Mouse (Mus musculus) fat pad, adult 2 months (tissue): Measurements from ENCODE around the gene Ghr.

Experiments used
- DNase-seq: peaks from one replicate; pipeline ENCODE4 v3.0.0-alpha.2; 2011; ENCODE audit warnings: low read depth, low spot score; ENCODE audit errors: extremely low read depth

Gene Ghr

DNA sequence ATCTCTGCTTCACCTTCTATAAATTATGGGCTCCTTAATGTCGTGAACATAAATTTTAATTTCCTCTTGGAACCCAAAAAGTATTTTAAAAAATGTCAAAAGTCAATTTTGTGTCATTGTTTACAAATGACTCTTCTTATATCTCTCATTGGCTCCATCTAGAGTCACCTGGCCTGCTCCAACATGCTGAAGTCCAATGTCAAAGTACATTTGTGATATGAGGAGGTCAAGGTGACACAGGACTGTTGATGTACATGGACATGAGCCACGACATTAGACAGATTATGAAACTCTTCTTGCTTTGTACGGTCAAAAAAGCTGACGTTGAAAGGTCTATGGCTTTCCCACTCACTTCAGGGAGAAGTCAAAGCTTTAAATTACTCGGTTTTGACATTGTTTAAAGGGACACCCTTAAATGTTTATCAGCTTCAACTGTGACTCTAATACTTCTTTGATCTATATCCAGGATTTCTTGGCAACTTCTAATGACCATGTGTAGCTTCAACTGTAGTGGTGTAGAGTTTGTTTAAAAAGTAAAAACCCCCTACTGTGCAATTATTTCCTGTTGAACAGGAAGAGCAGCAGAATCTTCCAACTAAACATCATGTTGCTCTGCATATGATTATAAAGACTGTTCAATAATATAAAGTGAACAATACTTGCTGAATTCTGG, 131.1 kb downstream of the Ghr start:
- DNase-seq: no peak

DNA sequence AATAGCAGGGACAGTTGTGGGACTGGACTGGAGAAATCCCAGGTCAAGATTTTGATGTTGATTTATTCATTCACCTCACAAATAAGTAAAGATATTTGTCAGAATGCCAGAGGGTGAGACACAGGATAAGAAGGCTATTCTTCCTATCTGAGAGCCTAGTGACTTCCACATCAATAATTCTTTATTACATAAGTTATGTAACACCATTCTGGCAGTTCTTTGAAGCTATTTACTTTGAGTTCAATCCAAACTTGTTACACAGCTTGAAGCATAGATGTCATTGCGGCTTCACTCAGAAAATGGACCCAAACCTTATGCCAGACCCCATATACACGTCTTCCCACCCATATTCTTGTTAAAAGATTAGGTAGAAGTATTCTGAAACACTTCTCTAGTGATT, 133.7 kb downstream of the Ghr start:
- DNase-seq: no peak

DNA sequence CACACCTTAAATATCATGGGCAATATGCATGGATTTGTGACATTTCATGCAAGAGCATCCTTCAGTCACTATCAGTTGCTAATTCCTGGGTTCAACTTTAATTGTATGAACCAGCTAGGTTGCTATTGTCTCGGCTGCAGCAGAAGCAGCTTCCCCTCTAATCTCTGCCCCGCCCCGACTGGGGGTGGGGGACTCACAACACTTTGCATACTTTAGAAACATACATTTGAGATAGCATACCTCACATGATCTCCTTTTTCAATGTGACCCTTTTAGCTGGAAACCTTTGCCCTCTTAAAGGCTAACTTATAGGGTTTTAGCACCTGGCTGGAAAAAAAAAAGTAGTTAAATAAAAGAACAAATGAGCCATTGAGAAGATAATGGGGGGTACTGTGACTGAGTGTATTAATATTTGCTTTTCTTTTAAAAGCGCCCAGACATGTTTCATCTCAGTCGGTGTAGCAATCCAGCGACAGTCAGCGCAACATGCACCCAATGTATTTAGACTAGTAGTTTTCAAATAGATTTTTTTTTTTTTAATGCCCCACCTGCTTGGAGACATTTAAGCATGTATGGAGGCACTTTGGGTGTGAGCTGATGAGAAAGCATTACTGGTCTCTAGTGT, 137.9 kb downstream of the Ghr start:
- DNase-seq: no peak

DNA sequence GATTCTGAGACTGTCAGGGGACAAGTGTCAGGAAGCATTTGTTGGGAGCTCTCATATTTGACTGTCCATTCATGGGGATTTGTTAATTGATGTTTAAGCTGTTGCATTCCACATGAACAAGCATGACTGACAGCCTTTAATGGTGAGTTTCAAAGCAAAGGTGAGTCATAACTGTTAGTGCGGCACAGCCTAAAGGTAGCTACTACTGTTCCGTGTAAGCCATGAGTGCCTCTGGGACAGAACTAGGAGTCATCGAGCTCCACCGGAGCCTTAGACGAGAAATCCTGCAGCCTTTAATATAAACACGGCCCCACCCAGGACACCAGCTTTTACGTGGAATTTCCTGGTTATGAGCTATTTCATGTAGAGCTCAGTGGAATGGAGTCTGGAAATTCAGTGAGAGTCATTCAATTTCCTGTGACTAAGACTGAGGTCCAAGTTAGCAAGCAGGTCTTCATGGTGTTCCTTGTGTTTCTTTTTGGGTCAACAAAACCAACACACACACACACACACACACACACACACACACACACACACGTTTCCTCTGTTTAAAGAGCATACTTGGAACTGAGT, 138.8 kb downstream of the Ghr start:
- no peak for DNase-seq

DNA sequence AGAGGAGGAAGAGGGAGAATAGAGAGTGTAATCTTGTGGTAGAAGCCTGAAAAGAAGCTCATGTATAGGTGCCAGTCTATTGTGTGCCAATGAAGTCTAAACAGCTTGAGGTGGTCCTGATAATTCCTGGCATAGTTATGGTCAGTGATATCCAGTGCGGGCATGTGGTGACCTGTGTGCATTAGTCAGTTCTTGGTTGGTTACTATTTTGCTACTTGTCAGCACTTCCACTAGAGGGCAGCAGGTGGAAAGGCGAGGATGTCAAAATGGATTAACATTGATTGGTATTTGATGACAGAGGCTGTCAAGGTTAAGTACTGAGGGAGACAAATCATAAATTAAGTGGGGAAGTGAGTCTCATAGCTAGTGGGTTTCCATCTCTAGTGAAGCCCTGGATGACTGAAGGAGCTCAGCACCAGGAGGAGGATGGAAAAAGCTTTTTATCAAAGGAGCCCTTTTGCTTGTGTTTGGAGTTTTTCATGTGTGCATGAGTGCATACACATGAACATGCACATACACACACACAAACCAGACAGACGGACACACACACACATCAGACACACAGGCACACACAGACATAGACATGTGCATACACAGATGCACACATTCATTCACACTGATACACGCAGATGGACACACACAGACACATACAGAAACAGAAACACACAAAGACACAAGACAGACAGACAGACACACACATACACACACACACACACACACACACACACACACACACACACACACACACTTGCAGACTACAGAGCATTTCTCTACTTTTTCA, 141.6 kb downstream of the Ghr start:
- DNase-seq: no peak

DNA sequence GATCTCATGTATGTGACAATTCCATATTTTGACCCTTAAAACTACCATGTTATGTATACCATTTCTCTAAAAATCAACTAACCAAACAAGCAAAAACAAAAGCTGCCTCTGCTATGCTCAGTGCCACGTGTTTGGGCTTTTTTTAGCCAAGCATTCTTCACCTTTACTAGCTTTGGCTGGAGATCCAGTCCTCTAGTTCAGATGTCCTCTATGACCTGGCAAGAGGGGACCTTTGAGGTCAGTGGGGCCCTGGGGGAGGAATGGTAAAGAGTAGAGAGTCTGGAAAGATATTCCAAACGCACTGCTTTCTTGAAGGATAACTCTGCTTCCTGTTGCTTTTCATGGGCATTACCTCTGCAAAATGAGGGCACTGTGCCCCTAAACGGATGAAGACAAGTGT, 145.9 kb downstream of the Ghr start:
- no peak for DNase-seq

DNA sequence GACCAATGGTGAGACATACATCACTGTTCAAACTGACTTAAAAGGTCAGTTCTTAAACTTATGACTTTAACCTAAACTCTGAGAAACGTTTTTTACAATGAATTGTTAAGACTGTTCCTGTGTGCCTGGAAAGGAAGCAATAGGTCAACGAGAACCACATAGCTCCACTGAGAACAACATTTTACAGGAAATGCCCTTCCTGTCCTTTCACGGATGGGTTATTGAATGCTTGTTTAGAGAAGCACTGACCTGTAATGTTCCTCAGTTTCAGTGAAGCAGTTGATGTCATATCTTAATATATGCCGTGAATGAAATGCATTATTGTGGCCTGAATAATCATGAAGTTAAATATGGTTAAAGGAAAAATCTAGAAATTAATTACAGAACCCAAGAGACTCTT, 147.7 kb downstream of the Ghr start:
- no peak for DNase-seq

DNA sequence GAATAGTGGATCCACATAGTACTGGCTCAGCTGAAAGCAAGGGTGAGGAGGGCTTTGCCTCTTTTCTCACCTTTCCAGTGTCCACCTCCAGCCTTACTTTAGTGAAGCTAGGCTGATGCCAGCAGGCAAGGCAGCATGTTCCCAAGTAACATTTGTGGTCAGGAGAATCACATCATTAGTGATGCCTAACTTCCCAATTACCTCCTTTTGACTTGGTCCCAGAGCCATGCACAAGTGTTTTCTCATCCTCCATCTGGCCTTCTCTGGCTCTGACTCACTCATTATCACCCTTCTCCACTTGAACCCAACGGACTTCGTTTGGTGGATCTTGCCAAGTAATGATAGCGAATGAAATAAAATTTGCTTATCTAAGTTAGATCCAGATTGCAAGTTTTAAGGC, 148.8 kb downstream of the Ghr start:
- DNase-seq: no peak

DNA sequence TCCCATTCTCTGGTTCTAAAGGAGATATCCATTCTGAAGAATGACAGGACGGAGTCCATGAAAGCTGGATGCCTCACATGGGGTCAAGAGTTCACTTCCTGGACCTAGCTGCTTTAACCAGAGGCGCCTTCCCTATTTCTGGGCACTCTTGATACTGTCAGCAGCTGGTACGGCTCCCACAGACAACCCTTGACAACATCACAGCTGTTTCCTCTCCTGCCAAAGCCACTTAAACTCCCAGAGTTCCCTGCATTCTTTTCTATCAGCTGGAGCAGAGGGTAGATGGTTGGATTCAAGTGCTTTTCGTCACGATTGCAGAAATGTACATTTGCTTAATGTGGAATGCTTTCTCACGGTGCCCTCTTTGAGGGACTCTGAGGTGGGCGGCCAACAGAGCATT, 150.0 kb downstream of the Ghr start:
- DNase-seq: no peak

DNA sequence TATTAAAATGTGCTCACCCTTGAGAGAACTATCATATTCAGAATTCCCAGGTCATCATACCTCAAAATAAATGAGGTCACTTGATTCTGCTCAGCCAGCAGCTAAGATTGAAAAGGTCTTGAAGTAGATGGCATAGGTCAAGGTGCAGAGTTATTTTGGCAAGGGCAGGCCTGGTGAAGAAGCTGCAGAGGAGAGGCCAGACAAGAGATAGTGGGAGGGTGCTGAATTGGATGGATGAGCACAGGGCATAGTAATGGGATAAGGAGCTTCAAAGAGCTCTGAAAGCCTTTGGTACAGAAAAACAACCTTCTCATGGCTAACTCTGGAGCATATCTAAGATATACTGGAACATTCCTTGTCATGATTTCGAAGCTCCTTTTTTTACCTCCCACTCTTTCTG, 150.5 kb downstream of the Ghr start:
- DNase-seq: no peak

DNA sequence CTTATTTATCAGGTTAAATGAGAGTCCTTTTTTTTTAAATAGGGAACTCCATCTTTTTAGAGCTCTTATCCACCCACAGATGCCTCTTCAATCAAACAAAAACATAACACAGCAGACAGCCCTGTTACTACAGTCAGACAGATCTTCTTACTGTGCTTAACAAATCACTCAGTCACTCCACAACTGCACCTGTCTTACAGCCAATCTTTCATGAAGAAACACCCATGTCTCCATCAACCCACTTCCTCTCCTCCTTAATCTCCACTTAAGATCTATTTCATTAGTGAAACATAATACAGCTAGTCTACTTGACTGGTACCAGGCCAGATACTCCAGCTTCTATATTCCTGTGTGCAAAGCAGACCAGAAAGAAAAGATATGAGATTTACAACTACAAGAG, 153.9 kb downstream of the Ghr start:
- peak; percentile 68 for DNase-seq

DNA sequence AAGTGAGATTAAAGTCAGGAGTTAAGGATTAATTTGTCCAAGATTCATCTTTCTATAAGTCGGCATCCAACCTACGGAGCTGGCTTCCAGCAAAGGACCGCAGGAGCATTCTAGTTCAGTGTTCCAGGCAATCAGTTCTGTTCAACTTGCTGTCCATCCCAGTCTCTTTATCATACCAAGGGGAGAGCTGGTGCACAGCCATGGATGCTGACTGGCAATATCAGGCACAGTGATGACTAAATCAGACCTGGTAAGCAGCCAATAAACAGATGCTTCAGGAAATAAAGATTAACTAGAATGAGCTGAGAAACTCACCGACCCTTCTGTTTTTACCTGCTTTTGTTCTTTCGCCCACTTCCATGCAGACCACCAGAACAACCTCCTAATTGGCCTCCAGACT, 154.3 kb downstream of the Ghr start:
- no peak for DNase-seq

DNA sequence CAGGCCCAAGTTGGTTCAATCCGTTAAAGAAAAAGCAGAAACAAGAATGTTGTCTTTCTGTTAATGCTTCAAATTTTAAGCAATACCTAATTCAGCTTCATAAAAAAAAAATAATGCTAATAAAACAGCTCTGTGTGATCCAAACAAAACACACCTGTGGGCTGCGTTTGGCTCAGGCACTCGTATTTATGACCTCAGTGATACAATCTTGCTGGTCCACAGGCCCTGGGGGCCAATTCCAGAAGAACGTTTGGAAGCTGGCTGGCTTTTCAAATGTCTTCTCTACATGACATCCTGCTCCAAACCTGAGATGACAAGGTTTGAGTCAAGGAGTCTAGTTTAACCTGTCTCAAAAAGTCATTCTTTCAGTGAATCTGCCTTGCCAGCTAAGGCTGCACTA, 156.9 kb downstream of the Ghr start:
- DNase-seq: peak; percentile 94

DNA sequence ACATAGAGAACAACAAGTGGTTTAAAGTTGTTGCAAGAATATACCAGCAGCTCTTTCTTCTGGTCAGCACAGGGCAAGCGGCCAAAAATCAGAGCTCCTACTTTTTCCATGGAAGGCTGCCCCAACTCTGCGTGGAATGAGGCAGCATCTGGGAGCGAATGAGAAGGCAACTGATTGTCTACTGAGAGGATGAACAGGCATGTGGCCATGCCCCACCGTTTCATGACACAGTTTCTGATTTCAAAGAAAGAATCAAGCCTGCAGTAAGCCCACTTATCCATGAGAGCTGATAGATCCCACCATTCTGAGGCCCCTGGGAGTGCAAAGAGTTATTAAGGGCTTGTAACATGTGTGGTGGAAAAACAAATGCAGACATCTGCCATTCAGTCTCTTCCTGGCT, 160.1 kb downstream of the Ghr start:
- DNase-seq: no peak

DNA sequence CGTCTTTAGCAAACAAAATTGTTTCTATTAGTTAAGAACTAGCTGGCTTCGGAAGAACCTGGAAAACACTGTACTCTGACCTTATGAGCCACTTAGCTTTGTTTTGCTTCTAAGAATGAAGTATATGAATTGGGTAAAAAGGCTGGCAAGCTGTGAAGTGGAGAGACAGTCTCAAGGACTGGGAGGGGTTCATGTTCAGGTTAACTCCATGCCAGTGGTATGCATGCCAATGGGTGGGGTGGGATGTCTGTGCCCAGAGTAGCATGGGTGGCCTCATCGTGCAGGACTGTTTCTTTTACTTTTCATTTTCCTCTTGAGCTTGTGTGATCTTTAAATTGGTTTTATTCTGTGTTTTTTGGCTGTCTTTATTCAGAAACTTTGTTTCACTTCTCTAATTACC, 165.6 kb downstream of the Ghr start:
- DNase-seq: no peak

DNA sequence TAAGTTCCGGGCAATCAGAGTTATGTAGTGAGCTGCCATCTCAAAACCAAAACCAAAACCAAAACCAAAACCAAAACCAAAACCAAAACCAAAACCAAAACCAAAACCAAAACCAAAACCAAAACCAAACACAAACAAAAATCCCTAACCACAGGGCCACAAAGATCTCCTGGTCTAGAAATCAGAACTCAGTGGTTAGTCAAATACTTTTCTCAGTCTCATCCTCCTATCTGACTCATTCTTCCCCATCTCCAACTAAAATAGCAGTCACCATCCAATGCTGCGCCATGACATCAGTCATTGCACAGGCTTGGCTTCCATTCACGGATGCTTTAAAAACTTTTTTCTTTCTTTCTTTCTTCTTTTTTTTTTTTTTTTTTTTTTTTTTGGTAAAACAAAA, 170.2 kb downstream of the Ghr start:
- DNase-seq: no peak

DNA sequence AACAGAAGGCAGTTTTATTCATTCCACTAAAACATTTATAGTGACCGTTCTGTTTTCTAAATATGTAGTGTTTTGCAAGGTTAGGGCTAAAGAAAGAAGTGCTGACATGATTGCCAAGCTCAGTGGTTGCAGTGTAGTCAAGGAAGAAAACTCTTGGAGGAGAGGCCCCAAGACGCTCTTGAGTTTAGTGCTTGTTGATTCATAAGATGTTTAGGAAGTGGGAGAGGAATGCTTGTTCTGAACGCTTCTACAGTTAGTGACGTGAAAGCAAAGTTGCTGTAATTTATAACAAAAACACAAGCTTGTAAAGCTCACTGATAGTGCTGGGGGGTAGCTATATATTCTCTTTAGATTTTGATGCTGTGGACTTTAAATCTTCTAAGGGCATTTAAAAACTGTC, 174.8 kb downstream of the Ghr start:
- no peak for DNase-seq

DNA sequence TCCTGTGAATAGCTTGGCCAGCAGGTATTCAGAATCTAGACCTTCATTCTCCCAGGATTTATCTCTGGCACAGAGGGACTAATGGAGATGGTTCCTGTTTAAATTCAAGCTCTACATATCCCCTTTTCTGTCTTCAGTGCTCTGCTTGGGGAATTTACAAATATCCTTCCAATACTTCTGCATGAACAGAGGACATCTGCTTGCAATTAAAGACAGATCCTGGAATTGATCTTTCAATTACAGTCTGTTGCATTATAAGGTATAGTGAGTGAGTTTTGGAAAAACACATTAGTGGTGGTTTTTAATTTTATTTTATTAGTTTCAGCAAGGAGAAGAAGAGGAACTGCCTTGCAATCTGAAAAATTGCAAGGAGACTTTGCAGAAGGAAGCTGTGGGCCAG, 184.1 kb downstream of the Ghr start:
- DNase-seq: no peak

DNA sequence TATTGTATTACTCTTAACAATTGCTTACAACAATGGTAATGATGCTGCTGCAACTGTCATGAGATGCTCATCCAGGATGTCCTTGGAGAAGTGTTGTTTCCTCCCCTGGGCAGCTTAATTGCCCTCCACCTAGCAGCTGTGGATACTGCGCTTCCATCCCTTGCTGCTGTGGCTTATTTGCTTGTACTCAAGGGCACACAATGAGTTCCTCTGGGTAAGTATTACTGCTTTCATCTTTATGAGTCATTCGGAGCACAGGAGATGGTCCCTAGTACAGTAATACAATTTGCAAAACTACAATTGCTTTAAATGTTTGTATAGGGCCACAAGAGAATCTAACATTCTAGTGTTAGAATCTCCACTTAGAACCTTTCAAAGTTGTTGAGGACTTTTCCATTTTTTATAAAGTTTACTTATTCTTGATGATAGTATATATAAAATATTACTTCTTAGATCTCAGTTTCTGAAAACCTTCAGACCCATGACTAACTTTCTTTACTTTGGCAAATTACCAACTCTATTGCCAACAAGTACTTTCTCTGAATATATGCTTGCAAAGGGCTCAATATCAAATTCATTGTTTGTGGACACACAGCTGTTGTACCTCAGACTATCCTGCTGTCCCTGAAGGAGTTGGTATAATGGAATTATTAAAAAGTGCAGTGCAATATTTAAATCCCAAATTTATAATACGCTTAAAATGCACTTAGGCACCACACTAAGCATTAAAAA, 185.8 kb downstream of the Ghr start:
- DNase-seq: no peak

DNA sequence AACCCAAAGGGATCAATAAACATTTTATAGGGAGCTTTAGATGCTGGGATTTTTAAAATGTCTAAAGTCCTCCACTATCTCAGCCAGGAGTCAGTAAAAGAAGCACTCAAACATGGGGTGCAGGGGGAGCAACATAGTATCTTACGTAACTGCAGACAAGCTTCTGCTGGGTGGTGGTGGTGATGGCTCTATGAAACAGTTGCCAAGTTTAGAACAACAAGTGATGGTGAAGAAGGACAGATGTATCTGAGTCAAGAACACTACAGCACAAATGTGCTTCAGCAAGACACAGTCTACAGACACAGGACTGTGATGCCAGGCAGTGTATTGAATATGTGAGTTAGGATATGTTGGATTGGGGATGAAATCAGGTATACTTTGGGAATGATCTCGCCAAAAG, 187.1 kb downstream of the Ghr start:
- DNase-seq: no peak

DNA sequence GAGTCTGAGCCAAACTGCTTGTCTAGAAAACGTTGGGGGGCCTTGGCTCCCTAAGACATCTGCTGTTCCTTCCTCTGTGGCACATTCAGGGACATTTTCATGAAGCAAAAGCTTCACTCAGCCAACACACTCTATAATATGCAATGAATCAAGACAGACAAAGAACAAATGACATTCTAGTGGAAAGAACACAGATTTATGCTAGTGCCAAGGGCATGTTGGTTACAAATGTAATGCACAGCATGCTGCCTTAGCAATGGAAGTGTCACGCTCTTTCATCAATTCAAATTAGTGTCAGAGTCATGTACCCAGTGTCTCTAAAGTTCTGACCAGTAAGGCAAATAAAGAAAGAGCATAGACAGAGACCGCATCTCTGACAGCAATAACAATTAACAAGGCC, 187.6 kb downstream of the Ghr start:
- no peak for DNase-seq
